Mouse (Mus musculus) heart, adult 8-10 months (tissue): ENCODE data around the gene Tepsin. TPM values are rescaled to one million over a fixed set of nuclear protein-coding genes. Genes with fewer than 3 reads are reported as not detected.

Experiments
- DNase-seq: peaks from one replicate; pipeline ENCODE4 v3.0.0; 2022; ENCODE audit warnings: low spot score
- total RNA-seq, 4 experiments: library from RNA; stranded (reverse); gene quantifications; 2 replicates each; pipeline ENCODE4 v1.2.4; 2022

The Tepsin gene
- total RNA-seq, 4 experiments from 2014 or later, result 4.8 to 7.0 (median 6.9) TPM

- no peak for DNase-seq
Observed at GRCm38 (mm10) chr11:120064668-120065040, 33.9 kb downstream of the Tepsin start.

GRCm38 (mm10) chr11:120064006-120064667, 34.4 kb downstream of the Tepsin start:
- no peak for DNase-seq

- DNase-seq, result no peak
Observed at GRCm38 (mm10) chr11:120063326-120063725, 35.2 kb downstream of the Tepsin start.

GRCm38 (mm10) chr11:120060634-120061033, 37.9 kb downstream of the Tepsin start:
- DNase-seq, result no peak

- no peak for DNase-seq
Observed at GRCm38 (mm10) chr11:120055953-120056732, 42.4 kb downstream of the Tepsin start.

GRCm38 (mm10) chr11:120053846-120054245, 44.7 kb downstream of the Tepsin start:
- no peak for DNase-seq

- peak; percentile 27 for DNase-seq
Observed at GRCm38 (mm10) chr11:120052274-120052673, 46.3 kb downstream of the Tepsin start.

- DNase-seq, result no peak
Observed at GRCm38 (mm10) chr11:120051124-120051811, 47.3 kb downstream of the Tepsin start.

GRCm38 (mm10) chr11:120049067-120049466, 49.5 kb downstream of the Tepsin start:
- no peak for DNase-seq

GRCm38 (mm10) chr11:120048252-120048556, 50.3 kb downstream of the Tepsin start:
- DNase-seq, result no peak

GRCm38 (mm10) chr11:120047531-120048251, 50.8 kb downstream of the Tepsin start:
- DNase-seq, result no peak

- no peak for DNase-seq
Observed at GRCm38 (mm10) chr11:120046553-120047191, 51.9 kb downstream of the Tepsin start, which contains the start of gene Aatk. Gene Aatk, minus strand, starts transcription at chr11:120047167.

GRCm38 (mm10) chr11:120045839-120046552, 52.5 kb downstream of the Tepsin start:
- no peak for DNase-seq

- no peak for DNase-seq
Observed at GRCm38 (mm10) chr11:120045341-120045740, 53.2 kb downstream of the Tepsin start.

- no peak for DNase-seq
Observed at GRCm38 (mm10) chr11:120042141-120042838, 56.2 kb downstream of the Tepsin start.

- DNase-seq, result peak; percentile 90
Observed at GRCm38 (mm10) chr11:120041191-120042123, 57.1 kb downstream of the Tepsin start.
